Mouse (Mus musculus) heart, embryonic 11.5 days (tissue): ENCODE measurements around the gene Ccl9. TPM values are rescaled to one million over a fixed set of nuclear protein-coding genes. Genes with fewer than 3 reads are reported as not detected.

Experiments used
- ATAC-seq: fragments of 200-750 bp; cut with Nextera tagmentation; replicated peaks from 2 replicates; pipeline ENCODE4 v1.8.0; 2017; ENCODE audit warnings: moderate library complexity; ENCODE audit not compliant: insufficient number of reproducible peaks, low FRiP score, low TSS enrichment
- H3K27ac ChIP-seq: fragments of 300-500 bp; sonication (generic); 2 replicates; pipeline ENCODE4 v1.5.1; 2014; ENCODE audit warnings: mild to moderate bottlenecking, low read depth, low read length
- H3K27me3 ChIP-seq: fragments of 300-500 bp; sonication (generic); 2 replicates; pipeline ENCODE4 v1.6.1; 2014; ENCODE audit warnings: mild to moderate bottlenecking, low read length, mixed read lengths; ENCODE audit not compliant: control insufficient read depth, insufficient read depth
- H3K36me3 ChIP-seq: fragments of 300-500 bp; sonication (generic); 2 replicates; pipeline ENCODE4 v1.6.1; 2014; ENCODE audit warnings: mild to moderate bottlenecking, low read length, moderate library complexity, mixed read lengths; ENCODE audit not compliant: control insufficient read depth, insufficient read depth
- H3K4me1 ChIP-seq: fragments of 300-500 bp; sonication (generic); 2 replicates; pipeline ENCODE4 v1.6.1; 2014; ENCODE audit warnings: low read length; ENCODE audit not compliant: control insufficient read depth, insufficient read depth
- H3K4me2 ChIP-seq: fragments of 300-500 bp; sonication (generic); 2 replicates; pipeline ENCODE4 v1.6.1; 2014; ENCODE audit warnings: mild to moderate bottlenecking, moderate library complexity
- H3K4me3 ChIP-seq: fragments of 300-500 bp; sonication (generic); 2 replicates; pipeline ENCODE4 v1.5.1; 2014; ENCODE audit warnings: low read depth, low read length
- H3K9ac ChIP-seq: fragments of 300-500 bp; sonication (generic); 2 replicates; pipeline ENCODE4 v1.6.1; 2014; ENCODE audit warnings: mild to moderate bottlenecking, low read depth, low read length, moderate library complexity
- H3K9me3 ChIP-seq: fragments of 300-500 bp; sonication (generic); replicated peaks from 2 replicates; pipeline ENCODE4 v1.6.1; 2016; ENCODE audit warnings: low read length; ENCODE audit not compliant: control insufficient read depth
- WGBS: fragments of 180-500 bp; shearing (Covaris S2); extraction: QIAGEN DNeasy Blood & Tissue Kit; methylation state at CpG from one replicate; pipeline ENCODE4 v1.1.7; 2014; ENCODE audit not compliant: insufficient replicate concordance; 5-methylcytosine and 5-hydroxymethylcytosine counted together
- polyA plus RNA-seq: library from polyadenylated mRNA; unstranded; fragments of >200 nt; fragmentation: Nextera tagmentation; extraction: Ambion mirVana; gene quantifications from 2 replicates; pipeline ENCODE4 v1.2.1, GENCODE M21; 2014

Ccl9 gene
- polyA plus RNA-seq, 1 experiment from 2014 or later = 1.2 TPM

DNA sequence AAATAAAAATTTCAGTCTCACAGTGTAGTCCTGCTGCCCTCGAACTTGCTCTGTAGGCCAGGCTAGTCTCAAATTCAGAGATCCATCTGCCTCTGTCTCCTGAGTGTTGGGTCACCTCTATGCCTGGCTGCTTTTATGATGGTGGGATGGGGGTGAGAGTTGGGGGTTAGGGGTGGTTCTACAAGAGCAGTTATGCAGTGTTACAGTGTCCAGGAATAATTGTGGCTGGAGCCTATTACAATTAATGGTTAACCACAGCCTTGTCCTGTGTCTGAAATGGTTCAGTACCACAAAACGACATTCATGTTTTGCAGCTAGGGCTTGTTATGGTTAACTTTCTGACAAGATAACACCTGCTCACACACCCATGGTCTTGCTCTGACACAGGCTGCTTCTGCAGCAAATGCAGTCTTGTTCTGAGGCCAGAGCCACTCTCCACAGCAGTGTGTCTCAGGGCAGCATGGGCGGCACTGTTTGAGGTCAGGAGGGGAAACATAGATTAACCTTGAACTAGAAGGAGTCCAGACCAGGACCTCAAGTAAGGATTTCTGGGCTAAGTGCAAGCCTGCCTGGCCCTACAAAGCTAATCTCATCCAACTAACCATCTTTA is 39.6 kb downstream of the Ccl9 start:
- no peak for ATAC-seq
- H3K4me2 ChIP-seq = no peak overlapping the region
- no peaks in the 10 kb centered on the region for H3K36me3 ChIP-seq
- H3K9me3 ChIP-seq = no peaks in the 10 kb centered on the region
- H3K4me1 ChIP-seq = peaks cover 6% of the 10 kb centered on the region
- no peaks in the 10 kb centered on the region for H3K27me3 ChIP-seq
- no peak overlapping the region for H3K27ac ChIP-seq
- WGBS = 63% methylated on average over 3 of the region's 3 CpGs
- no peak overlapping the region for H3K4me3 ChIP-seq
- no peak overlapping the region for H3K9ac ChIP-seq

DNA sequence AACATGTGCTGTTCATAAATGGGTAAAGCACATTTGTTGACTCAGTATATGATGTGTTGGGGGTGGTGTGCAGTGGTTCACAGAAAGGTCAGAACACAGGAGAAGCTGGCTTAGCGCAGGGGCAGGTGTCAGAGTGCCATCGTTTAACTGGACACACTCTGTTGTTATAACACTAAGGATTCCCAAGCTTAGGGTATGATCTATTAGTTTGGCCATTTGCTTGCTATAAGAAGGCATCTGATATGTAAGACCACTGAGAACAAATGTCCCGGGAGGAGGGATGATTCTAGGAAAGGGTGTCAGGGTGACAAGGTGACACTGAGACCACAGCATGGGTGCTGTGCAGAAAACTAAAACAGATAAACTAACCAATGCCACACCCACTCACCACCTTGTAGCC is 41.6 kb downstream of the Ccl9 start:
- ATAC-seq = no peak
- Histone ChIP-seq H3K9me3 (no peaks in the 10 kb centered on the region), H3K9ac (no peak overlapping the region), H3K4me3 (no peak overlapping the region), H3K27ac (no peak overlapping the region), H3K4me1 (peaks cover 6% of the 10 kb centered on the region), H3K36me3 (no peaks in the 10 kb centered on the region), H3K4me2 (no peak overlapping the region), H3K27me3 (no peaks in the 10 kb centered on the region)
- 67% methylated on average over 3 of the region's 3 CpGs for WGBS

DNA sequence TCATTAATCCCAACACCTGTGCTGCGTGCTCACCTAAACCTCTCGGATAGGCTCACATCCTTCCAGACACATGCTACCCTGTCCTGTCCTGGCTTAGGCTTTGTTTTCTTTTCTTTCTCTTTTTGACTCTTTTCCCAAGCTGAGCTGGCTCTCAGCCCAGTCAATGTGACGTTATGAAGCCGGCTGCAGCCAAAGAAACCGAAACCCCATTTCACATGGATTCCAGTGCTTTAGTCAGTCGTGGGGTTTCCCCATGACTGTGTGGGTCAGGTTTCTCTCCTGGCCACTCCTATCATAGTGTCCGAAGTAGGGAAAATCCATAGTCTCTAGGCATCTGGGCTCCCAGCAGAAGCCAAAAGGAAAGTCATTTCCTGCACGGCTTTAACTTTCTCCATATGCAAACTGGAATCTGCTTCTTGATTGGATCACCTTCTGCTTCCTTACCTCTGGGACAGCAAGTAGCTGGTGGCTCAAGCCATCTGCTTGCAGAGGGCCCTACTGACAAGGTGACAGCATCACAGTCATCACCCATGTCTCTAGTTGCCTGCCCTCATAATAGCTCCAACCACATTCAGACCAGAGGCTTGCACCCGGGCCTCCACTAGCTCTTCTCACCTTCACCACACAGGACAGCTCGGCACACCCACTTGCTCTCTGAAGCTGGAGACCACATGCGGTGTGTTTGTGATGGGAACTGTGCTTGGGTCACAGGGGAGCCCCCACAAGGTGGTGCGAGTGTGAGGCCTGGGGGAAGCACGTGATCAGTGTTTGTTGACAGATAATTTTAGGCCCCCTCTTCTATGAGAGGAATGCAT is 43.6 kb downstream of the Ccl9 start:
- WGBS = 41% methylated on average over 13 of the region's 13 CpGs
- no peaks in the 10 kb centered on the region for H3K36me3 ChIP-seq
- H3K4me1 ChIP-seq = peaks cover 6% of the 10 kb centered on the region
- H3K27ac ChIP-seq = 0 out of 2 replicates have a peak overlapping the region, but pooled peaks have one; percentile 0
- 0 out of 2 replicates have a peak, but pooled peaks have one; percentile 39 for ATAC-seq
- peak overlapping the region; percentile 40 for H3K4me2 ChIP-seq
- no peak overlapping the region for H3K4me3 ChIP-seq
- H3K27me3 ChIP-seq = no peaks in the 10 kb centered on the region
- no peaks in the 10 kb centered on the region for H3K9me3 ChIP-seq
- H3K9ac ChIP-seq = no peak overlapping the region

DNA sequence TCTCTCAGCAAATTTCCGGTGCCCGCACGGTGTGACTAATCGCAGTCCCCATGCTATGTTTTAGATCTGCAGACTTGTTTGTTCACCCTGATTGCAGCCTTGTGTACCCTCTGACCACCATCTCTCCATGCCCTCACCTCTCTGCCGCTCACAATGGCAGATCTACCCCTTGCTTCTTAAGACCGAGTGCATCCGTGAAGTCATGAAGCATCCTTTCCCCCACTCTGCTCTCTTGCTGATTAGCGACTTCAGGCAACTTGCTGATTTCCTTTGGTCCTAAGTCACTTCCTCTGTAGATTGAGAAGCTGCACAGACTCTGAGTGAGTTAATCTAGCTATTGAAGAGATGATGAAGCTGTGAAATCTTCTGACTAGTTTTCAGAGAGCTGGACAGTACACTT is 44.3 kb downstream of the Ccl9 start:
- Histone ChIP-seq H3K36me3 (no peaks in the 10 kb centered on the region), H3K4me1 (peaks cover 6% of the 10 kb centered on the region), H3K4me3 (no peak overlapping the region), H3K9ac (no peak overlapping the region), H3K9me3 (no peaks in the 10 kb centered on the region), H3K27me3 (no peaks in the 10 kb centered on the region), H3K27ac (0 out of 2 replicates have a peak overlapping the region, but pooled peaks have one; percentile 0), H3K4me2 (peak overlapping the region; percentile 40; the same call in 1 of the 2 replicates)
- 74% methylated on average over 8 of the region's 8 CpGs for WGBS
- no peak for ATAC-seq

DNA sequence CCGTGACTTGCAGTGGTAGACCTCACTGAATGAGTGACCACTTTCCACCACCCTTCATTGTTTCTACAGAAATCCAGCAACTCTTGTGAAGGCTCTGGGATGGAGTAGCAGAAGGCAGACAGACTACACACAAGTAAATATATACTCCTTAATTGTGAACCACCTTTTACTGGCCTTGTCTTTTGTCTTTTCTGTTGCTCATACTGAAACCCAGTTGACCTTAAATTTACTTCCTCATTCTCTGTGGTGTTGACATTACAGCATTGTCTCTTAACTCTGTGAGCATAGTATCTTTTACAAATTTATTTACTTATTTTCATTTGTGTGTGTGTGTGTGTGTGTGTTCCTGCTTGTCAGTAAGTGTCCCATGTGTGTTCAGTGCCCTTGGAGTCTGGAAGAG is 45.2 kb downstream of the Ccl9 start:
- WGBS = 81% methylated on average over 1 of the region's 1 CpGs
- H3K9me3 ChIP-seq = no peaks in the 10 kb centered on the region
- peaks cover 6% of the 10 kb centered on the region for H3K4me1 ChIP-seq
- no peak overlapping the region for H3K9ac ChIP-seq
- H3K4me2 ChIP-seq = no peak overlapping the region
- no peak for ATAC-seq
- H3K27me3 ChIP-seq = no peaks in the 10 kb centered on the region
- H3K27ac ChIP-seq = no peak overlapping the region
- H3K36me3 ChIP-seq = no peaks in the 10 kb centered on the region
- H3K4me3 ChIP-seq = no peak overlapping the region

DNA sequence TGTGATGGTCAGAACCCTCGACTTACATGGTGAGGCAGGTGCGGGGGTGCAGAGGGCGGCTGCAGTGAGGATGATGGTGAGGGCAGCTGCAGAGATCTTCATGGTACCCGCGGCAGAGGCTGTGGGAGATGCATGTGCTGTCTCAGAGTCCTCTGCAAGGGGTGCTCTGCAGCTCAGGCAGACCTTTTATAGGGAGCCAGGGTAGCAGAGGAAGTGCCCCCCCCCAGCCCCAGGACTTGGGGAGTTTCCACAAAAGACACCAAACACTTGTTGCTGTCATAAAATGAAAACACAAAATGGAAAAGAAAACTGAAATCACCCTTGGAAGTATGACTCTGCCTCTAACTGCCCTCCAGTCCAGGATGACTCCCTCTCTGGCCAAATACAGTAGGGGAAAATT is 48.1 kb downstream of the Ccl9 start, which contains the start of gene Ccl5:
TSS of gene Ccl5 (minus strand) at position 159 of the 400 bp plus-strand sequence.
- H3K4me2 ChIP-seq = no peak within 1 kb of the TSS
- no peaks in the 10 kb centered on the region for H3K27me3 ChIP-seq
- H3K27ac ChIP-seq = no peak within 1 kb of the TSS
- no peak for ATAC-seq
- 76% methylated on average over 5 of the region's 5 CpGs for WGBS
- H3K9me3 ChIP-seq = no peaks in the 10 kb centered on the region
- peaks cover 6% of the 10 kb centered on the region for H3K4me1 ChIP-seq
- no peaks in the 10 kb centered on the region for H3K36me3 ChIP-seq
- H3K4me3 ChIP-seq = no peak within 1 kb of the TSS
- no peak within 1 kb of the TSS for H3K9ac ChIP-seq

DNA sequence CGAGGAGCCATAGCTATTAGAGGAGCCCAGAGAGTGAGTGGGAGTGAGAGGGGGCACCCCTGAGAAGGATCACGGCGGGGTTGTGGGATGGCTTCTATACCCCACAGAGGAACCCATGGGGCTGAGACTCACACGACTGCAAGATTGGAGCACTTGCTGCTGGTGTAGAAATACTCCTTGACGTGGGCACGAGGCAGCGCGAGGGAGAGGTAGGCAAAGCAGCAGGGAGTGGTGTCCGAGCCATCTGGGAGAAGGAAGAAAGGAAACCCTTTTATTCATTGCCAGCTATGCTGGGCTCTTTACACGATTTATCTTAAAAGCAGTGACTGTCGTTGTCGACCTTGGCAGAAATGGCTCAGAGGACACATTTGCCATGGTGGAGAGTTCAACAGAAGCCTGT is 49.4 kb downstream of the Ccl9 start:
- no peaks in the 10 kb centered on the region for H3K9me3 ChIP-seq
- ATAC-seq = no peak
- 69% methylated on average over 12 of the region's 12 CpGs for WGBS
- no peak overlapping the region for H3K4me2 ChIP-seq
- no peak overlapping the region for H3K9ac ChIP-seq
- no peaks in the 10 kb centered on the region for H3K4me1 ChIP-seq
- H3K27ac ChIP-seq = no peak overlapping the region
- no peak overlapping the region for H3K4me3 ChIP-seq
- no peaks in the 10 kb centered on the region for H3K27me3 ChIP-seq
- H3K36me3 ChIP-seq = no peaks in the 10 kb centered on the region
